Mouse (Mus musculus): ENCODE data around the gene 2310030G06Rik.

Gene 2310030G06Rik

DNA sequence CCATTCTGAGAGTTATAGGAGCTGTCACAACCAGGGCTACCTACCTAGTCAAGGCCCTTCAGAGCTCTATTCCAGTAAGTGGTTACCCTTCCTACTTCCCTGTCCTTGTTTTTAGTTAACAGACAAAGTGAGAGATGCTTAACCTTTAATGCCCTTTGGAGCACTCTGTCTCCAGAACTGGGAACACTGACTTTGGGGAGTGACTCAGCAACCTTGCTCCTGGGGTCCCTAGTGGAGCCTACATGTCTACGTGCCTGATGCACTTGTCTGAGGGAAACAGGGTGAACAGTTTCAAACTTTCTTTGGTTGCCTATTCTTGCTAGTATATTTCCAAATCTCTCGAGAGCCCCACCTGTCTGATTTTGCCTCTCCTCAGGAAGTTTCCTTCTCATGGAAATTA, 3.6 kb downstream of the 2310030G06Rik start:
- in situ Hi-C loops (cut with MboI, MseI), result no loop called here

DNA sequence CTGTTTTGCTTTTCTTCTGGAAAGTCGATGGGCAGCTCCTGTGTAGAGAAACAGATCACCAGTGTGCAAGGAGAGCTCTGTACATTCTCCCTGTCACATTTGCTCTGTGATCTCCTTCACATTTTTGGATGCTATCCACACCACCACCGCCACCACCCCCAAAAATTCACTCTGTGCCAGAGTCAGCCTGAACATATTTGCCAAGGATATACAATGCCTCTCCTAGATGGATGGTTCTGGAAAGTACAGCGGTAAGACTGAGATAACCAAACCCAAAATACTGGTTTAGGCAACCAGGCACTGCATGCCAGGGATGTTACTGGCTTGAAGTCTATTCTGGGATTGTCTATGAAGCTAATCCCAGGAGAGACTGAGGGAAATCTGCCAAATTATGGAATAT, 4.1 kb downstream of the 2310030G06Rik start:
- in situ Hi-C loops (cut with MboI, MseI), result no loop called here

DNA sequence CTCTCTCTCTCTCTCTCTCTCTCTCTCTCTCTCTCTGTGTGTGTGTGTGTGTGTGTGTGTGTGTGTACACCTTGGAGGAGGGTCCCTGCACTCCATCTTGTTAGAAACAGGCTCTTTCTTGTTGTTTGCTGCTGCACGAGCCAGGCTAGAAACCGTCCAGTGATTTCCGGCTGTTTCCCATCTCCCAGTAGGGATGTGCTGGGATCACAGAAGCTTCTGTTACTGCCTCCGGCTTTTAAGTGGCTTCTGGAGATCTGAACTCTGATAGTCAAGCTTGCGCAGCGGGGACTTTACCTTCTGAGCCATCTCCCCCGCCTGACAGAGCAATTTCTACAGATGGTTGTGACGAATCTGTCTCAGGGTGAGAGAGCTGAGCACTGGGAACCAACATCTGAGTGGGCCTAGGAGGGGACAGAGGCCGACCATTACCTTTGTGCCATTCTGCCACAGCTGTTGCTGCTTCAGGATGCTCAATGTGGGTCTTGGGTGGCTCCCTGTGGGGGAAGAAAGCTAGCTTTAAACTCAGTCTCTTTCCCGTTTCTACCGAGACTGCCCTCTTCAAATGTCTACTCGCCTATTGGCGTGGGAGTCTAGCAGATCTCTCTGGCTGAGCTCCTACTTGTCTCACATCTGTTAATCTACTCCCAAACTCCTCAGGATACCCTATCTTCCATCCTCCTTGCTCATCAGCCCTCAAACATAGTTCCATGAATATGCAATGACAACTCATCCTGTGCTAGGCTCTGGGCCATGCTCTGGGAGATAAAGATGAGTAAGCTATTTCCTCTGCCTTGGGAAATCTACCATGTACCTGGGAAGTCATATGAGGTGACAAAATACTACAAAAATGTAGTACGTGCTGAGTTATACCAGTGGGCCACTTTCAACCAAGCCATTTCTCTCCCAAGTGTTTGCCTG, 5.2 kb downstream of the 2310030G06Rik start:
- in situ Hi-C loops (cut with MboI, MseI), result no loop called here

DNA sequence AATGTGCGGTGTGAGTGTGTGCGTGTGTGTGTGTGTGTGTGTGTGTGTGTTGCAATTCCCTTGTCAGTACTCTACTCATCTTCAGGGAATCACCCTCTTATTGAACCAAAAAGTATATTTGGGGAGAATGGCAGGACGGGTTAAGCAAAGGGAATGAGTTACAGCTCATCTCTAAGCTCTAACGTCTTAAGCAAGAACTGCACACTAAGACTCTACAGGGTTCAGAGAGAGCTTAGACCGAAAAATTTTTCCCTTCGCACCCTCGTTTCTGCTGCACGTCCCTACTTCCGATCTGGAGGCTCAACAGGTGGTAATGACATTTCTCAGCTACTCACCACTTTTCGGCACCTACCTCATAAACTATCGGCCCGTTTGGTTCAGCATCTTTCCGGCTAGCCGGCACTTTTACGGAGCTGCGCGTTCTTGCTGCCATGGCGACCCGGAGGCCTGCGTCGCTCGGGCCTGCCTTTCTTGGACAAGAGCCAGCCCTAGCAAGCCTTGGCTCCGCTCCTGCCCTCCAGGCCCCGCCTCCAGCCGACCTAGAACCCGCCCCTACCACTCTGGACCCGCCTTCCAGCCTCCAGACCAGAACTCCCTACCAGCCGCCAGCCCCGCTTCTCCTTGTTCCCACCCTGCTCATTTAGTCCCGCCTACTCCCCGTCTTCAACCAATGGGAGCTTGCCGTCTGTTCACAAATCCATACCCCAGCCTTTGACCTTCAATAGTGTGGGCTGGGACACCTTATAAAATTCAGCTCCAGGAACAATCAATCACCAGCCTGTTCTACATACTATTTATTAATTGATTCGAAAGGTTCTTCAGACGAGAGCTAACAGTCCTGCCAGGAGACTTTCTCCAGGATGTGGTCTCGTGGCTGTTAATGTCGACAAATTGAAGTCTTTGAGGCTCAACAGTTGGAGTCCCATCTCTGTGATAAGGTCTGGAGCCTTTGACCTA, 7.1 kb downstream of the 2310030G06Rik start, which contains the start of gene Dixdc1:
Dixdc1 (minus strand) TSS at position 604 of the 957 bp plus-strand sequence.
- in situ Hi-C loops (cut with MboI, MseI), result loop anchor here (5.0 kb wide), 1 partner anchor 42 kb away; no protein-coding TSS in a partner anchor

DNA sequence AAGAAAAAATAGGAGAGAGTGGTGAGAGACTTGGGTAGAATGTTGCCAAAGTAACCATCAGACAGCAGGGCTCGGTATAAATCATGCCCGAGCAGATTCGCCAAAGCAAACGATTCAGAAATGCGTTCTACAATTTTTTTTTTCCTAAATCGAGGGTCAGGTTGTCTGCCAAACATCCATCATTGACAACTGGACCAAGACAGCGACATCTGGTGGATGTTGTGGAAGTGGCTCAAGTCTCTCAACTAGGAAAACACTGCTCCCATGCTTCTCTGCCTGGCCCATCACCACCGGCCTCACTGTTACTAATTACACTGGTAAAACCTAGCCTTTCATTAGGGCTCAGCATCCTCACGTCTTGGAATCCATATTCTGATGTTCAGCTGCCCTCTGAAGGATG, 11.3 kb downstream of the 2310030G06Rik start:
- in situ Hi-C loops (cut with MboI, MseI), result loop anchor here (5.0 kb wide), 1 partner anchor 38 kb away; no protein-coding TSS in a partner anchor

DNA sequence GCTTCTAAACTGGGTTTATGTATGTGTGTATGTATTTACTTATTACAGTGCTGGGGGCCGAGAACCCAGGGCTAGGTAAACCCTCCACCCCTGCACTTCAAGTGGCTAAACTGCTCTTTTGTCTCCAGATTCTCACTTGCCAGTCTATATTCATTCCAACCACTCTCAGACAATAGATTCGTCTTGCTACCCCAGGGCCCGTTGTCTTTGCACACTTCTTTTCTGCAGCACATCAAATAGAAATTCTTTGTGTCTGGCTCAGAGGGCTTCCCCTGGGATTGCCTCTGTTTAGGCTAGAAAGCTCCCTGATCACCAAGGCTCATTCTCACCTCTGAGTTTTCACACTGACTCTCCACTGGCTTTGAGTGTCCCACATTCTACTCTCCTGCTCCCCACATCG, 13.8 kb downstream of the 2310030G06Rik start:
- in situ Hi-C loops (cut with MboI, MseI), result no loop called here

DNA sequence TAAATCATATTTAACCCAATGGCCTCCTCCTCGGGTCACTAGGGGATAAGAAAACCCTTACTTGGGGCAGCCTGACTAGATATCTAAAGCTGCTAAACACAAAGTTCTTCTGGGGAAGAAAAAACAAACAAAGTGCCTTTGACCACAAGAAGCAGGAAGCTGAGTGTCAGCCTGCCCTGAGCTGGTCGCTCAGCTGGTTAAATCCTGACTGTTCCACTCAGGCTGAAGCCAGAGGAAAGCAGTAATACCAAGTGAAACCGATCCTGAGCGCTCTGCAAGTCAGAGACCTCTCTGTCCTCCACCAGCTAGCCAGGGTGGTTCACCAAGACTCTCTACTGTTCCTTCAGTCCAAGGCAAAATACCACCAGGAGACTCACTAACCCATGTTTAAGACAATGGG, 16.7 kb downstream of the 2310030G06Rik start:
- in situ Hi-C loops (cut with MboI, MseI), result no loop called here

DNA sequence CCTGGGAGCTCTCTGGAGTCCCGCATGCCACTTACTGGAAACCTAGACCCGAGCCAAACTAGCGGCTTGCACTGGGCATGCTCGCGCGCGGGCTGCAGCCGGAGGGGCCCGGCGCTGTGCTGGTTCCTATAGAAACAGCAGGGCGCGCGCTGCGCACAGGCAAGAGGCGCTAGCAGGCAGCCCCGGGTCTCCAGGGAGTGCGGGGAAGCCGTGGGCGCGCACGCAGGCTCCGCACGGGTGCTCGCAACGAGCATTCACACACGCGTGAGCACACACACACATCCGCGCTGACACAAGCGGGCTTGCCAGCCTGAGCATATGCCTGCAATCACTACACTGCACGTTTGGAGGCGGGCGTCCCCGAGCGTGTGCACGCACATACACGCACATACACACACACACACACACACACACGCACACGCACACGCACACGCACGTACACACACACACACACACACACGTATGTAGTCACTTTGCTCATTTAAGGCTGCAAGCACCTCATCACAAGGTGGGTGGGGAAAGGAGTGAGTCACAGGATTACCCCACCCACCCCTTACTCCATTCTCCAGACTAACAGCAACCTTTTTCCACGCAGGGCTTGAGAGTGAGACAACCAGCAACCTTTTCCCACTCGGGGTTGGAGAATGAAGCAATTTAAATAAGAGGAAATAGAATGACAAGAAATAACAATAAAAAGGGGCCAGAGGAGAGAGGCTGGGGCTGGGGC, 18.2 kb downstream of the 2310030G06Rik start:
- in situ Hi-C loops (cut with MboI, MseI), result no loop called here

DNA sequence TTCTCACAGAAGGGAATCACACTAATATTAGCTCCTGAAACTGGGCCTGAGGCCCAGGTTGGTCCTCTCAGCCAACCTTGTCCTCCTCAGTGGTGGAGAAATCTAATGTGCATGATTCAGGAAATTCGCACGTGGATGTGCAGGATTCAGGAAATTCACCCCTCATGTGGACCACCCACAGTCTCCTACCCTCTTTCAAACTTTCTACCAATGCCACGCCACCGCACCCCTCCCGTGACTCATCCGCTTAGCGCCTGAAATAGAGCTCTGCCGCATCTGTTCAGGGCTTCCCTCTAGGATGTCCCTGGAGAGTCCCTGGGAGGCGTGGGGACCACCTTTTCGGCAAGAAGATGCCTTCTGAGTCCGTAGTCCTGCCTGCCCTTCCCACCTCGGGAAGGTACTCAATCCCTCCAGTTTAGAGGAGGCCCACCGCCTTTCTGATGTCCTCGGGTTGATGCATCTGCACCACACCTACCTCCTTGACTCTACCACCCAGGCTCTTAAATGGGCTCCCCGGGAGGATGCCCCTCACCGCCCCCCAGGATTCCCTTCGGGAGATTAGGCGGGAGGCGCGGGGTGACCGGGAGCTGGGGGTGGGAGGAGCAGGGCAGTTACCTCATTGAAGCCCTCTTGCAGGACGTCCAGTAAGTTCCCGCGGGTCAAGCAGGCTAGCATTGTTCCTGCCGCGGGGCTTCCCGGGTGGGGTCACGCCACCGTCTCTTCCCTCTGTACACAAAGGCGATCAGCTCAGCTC, 19.0 kb downstream of the 2310030G06Rik start:
- in situ Hi-C loops (cut with MboI, MseI), result no loop called here

DNA sequence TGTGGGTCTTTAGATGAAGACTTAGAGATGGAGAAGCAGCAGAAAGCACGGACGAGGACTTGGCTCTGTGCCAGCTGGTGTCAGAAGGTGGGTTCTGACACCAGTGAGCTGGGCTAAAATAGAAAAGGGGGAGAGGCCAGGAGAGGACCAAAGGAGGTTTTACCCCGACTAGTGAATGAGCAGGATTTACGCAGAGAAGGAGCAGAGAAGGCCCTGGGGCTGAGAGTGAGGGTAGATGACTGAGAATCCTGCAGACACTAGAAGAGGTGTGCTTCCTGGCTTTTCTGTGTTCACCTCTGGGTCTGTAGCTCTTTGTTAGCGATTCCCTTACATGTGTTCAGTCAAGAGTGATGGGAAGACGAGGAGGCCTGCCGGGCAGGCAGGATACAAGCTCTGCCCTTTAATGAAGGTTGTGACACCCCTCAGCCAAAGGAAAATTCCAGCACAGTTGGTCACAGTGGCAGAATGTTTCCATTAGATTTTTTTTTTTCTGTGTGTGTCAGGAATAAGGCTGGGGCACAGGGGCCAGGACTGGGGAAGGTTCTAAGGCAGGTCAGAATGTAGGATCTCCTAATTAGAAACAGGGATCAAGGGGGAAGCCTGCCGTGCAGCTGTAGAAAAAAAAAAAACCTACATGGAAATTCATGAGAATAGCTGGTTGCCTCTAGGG, 20.3 kb downstream of the 2310030G06Rik start:
- in situ Hi-C loops (cut with MboI, MseI), result no loop called here

DNA sequence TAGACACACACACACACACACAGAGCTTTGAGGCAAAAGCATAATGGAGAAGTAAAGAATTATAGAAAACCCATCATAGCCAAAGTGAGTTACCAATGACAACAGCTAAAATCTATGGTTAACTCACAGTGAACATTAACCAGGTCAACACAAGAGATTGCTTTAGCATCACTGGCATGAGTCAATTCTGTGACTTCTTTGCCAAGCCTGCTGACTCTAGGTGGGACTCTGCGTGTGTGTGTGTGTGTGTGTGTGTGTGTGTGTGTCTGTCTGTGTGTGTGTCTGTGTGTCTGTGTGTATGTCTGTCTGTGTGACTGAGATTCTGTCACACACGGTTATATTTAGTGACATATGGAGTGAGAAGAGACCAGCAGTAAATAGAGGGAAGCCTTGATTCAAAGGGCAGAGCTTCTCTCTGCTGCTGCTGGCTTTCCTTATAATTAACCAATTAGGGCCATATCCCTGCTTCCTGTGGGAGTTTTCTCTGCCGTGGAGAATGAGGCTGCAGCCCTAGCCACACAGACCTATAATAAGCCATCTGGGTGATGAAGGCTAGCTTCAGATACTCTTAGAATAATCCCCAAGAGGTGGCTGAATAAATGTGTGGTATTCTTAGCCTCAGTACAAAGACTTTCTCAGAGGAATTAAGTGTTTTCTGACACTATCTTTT, 21.5 kb downstream of the 2310030G06Rik start:
- in situ Hi-C loops (cut with MboI, MseI), result no loop called here

DNA sequence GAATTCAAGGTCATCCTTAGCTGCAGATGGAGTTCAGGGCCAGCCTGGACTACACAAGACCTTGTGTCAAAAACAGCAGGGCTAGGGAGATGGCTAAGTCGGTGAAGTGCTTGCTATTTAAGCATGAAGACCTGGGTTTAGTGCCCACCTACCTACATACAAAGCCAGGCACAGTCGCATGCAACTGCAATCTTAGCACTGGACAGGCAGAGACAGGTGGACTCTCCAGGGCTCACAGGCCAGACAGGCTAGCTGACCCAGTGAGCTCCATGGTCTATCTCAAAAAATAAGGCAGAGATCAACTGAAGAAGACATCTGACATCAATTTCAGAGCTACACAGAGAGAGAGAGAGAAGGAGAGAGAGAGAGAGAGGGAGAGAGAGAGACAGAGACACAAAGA, 22.2 kb downstream of the 2310030G06Rik start:
- in situ Hi-C loops (cut with MboI, MseI), result no loop called here

DNA sequence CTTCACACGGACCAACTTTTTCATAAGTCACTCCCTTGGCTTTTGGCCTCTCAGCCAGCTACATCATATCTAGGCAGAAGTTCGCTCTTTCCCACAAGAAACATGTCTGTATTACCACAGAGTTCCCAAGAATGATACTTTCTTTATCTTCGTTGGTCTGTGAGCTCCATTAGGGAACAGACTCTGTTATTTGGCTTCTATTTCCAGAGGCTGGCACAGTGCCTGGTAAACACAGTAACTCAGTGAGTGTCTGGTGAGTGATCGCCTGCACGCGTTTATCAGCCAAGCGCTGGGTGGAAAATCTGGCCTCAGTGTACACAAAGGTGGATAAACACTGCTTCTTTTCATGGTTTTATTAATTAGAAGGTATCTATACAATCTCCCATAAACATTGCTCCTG, 22.9 kb downstream of the 2310030G06Rik start:
- in situ Hi-C loops (cut with MboI, MseI), result no loop called here

DNA sequence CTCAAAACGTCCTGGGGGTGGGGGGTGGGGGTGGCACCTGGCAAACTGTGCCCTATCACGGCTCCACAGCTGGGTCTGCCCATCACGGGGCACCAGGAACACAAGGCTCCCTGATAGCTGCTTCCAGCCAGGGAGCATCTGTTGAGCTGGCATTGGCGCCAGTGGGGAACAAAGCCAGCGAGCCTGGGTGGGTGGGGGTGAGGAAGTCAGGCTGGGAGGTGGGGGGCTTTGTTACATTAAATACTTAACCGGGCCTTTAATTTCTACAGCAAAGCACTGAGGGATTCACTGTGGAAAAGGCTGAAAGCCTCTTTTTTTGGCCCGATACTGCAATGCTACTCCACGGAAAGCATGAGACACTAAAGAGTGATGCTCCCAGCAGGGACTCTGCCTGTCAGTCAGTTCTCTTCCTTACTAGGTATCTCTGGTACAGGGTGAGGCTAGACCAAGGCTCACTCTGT, 23.9 kb downstream of the 2310030G06Rik start:
- in situ Hi-C loops (cut with MboI, MseI), result no loop called here

DNA sequence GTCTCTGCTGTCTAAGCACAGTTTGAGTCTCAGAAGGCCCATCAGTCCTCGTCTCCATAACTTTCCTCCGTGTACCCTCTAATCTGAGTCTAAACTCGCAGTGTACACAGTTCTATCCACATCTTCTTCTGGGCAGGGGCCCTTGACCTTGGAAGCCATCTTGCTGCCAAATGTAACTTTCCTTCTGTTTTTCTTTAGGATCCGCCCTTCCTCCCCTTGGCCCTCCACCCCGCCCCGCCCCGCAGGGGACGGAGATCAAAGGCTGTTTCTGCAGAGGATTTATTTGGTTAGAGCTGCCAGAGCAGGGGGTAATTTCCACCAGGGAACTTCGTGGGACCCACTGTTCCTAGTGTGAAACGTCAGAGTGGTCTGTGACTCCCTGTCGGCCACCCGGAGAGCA, 25.3 kb downstream of the 2310030G06Rik start:
- in situ Hi-C loops (cut with MboI, MseI), result no loop called here

DNA sequence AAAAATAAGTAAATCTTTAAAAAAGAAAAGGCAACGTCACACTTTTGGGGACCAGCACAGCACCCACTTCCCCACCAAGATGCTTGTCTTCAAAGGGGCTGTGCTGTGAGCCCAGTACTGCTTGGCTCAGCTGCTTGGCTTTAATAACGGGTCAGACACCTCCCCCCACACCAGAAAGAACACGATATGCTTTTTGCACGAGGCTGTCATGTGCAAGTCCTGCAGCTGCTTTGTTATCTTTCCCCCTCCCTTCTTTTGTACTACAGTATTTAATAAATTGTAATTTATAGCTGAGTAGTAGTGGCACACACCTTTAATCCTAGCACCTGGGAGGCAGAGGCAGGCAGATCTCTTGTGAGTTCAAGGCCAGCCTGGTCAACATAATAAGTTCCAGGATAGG, 27.5 kb downstream of the 2310030G06Rik start:
- in situ Hi-C loops (cut with MboI, MseI), result no loop called here

DNA sequence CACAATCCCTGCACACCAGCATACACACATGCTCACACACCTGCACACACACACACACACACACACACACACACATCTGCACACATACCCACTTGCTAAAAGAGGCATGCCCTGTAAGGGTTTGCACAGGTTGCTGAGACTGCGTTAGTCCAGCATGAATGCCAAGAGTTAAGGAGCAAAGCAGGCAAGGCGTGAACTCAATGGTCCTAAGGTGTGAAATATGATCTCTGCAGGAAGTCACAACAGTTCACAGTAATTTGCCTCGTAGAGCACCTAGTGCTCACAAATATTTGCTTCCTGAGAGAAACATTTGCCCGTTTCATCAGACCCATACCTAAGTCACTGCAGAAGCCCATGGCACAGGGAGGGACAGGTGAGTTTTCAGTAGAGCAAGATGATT, 32.1 kb downstream of the 2310030G06Rik start:
- in situ Hi-C loops (cut with MboI, MseI), result no loop called here

DNA sequence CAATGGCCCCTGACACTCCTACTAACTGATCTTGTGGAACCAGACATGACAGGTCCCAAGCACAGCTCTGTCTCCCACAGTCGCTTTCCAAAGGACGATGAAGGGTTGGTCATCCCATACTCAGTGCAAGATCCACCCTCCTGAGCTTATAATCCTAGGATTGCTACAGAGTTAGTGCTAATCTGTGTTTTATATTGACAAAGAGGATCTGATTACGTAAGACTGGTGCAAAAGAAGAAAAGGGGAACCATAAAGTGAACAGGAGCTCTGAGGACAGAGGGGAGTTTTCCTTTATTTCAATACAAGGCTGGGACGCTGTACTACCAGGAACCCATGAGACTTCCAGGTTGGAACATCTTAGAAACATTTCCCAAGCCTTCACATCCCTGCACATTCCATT, 35.0 kb downstream of the 2310030G06Rik start:
- in situ Hi-C loops (cut with MboI, MseI), result no loop called here

DNA sequence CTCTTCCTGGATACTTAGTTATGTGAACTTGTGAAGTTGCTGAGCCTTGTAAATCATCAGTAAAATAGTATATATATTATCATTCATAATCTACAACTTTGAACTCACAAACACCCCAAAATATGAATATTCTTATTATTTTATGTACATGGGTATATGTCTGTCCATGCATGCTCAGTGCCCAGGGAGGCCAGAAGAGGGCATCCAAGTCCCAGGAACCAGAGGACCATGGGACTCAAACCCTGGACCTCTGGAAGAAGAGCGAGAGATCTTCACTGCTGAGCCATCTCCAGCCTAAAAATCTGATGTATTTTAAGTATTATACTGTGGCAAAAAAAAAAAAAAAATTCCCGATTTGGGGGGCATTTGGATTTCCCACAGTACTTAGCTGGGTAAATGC, 37.2 kb downstream of the 2310030G06Rik start:
- in situ Hi-C loops (cut with MboI, MseI), result no loop called here

DNA sequence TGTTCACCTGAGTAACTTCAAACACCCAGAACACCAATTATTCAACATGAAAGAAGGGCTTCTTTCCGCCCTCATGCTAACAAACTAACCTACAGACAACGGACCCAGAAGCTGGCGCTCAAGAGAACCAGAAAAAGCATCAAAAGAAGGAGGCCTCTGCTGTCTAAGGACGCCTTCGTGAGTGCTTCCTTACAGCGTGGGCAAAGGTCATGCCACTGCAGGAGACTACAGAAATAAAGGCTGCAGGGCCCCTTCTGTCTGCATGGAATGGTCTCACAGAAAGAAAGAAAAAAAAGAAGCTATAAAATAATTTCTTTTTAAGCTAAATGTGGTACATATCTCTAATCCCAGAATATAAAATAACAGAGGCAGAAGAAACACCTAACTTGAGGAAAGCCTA, 41.4 kb downstream of the 2310030G06Rik start:
- in situ Hi-C loops (cut with MboI, MseI), result no loop called here

Data from regulatory T cell (primary cell).